Mouse (Mus musculus) stomach, embryonic 16.5 days (tissue): ENCODE measurements around the gene Trpm5. TPM values are rescaled to one million over a fixed set of nuclear protein-coding genes. Genes with fewer than 3 reads are reported as not detected.

Experiments used
- ATAC-seq: fragments of 200-750 bp; cut with Nextera tagmentation; 2 replicates; pipeline ENCODE4 v1.8.0; 2017; ENCODE audit warnings: moderate number of reproducible peaks, moderate TSS enrichment; ENCODE audit not compliant: insufficient read depth, low FRiP score
- H3K27ac ChIP-seq: fragments of 300-500 bp; sonication (generic); 2 replicates; pipeline ENCODE4 v1.5.1; 2014; ENCODE audit warnings: low read length
- H3K27me3 ChIP-seq: fragments of 300-500 bp; sonication (generic); 2 replicates; pipeline ENCODE4 v1.6.1; 2014; ENCODE audit warnings: low read length, control low read depth, mixed read lengths; ENCODE audit not compliant: control insufficient read depth, insufficient read depth
- H3K36me3 ChIP-seq: fragments of 300-500 bp; sonication (generic); 2 replicates; pipeline ENCODE4 v1.6.1; 2014; ENCODE audit warnings: low read length; ENCODE audit not compliant: control insufficient read depth, insufficient read depth
- H3K4me1 ChIP-seq: fragments of 300-500 bp; sonication (generic); 2 replicates; pipeline ENCODE4 v1.6.1; 2014; ENCODE audit warnings: low read length, control low read depth, mixed read lengths; ENCODE audit not compliant: control insufficient read depth, insufficient read depth
- H3K4me2 ChIP-seq: fragments of 300-500 bp; sonication (generic); 2 replicates; pipeline ENCODE4 v1.6.1; 2014; ENCODE audit warnings: low read depth, low read length, mixed read lengths
- H3K4me3 ChIP-seq: fragments of 300-500 bp; sonication (generic); replicated peaks from 2 replicates; pipeline ENCODE4 v1.5.1; 2014; ENCODE audit warnings: mild to moderate bottlenecking, low read length
- H3K9ac ChIP-seq: fragments of 300-500 bp; sonication (generic); 2 replicates; pipeline ENCODE4 v1.6.1; 2014; ENCODE audit warnings: low read length
- H3K9me3 ChIP-seq: fragments of 300-500 bp; sonication (generic); replicated peaks from 2 replicates; pipeline ENCODE4 v1.6.1; 2016; ENCODE audit warnings: low read length, control low read depth; ENCODE audit not compliant: control insufficient read depth
- WGBS: fragments of 180-500 bp; shearing (Covaris S2); extraction: QIAGEN DNeasy Blood & Tissue Kit; methylation state at CpG from one replicate; pipeline ENCODE4 v1.1.7; 2014; 5-methylcytosine and 5-hydroxymethylcytosine counted together
- polyA plus RNA-seq: library from polyadenylated mRNA; unstranded; fragments of >200 nt; fragmentation: Nextera tagmentation; extraction: Ambion mirVana; gene quantifications from 2 replicates; pipeline ENCODE4 v1.2.1, GENCODE M21; 2015

Gene Trpm5
- polyA plus RNA-seq, 1 experiment from 2014 or later: 18.5 TPM

- ATAC-seq: no peak
- WGBS: 85% methylated on average over 2 of the region's 2 CpGs
- H3K36me3 ChIP-seq: no peaks in the 10 kb centered on the region
- H3K4me1 ChIP-seq: no peaks in the 10 kb centered on the region
- H3K27me3 ChIP-seq: no peaks in the 10 kb centered on the region
- H3K27ac ChIP-seq: no peak overlapping the region
- H3K4me3 ChIP-seq: no peak overlapping the region
- no peak overlapping the region for H3K4me2 ChIP-seq
- no peaks in the 10 kb centered on the region for H3K9me3 ChIP-seq
- H3K9ac ChIP-seq: no peak overlapping the region
Measured at GRCm38 (mm10) chr7:143034112-143034511, 60.3 kb downstream of the Trpm5 start.

GRCm38 (mm10) chr7:143033581-143033980 is 60.9 kb downstream of the Trpm5 start:
- no peaks in the 10 kb centered on the region for H3K36me3 ChIP-seq
- no peak for ATAC-seq
- no peaks in the 10 kb centered on the region for H3K4me1 ChIP-seq
- no peaks in the 10 kb centered on the region for H3K27me3 ChIP-seq
- no peaks in the 10 kb centered on the region for H3K9me3 ChIP-seq
- H3K4me2 ChIP-seq: no peak overlapping the region
- no peak overlapping the region for H3K4me3 ChIP-seq
- H3K27ac ChIP-seq: no peak overlapping the region
- no peak overlapping the region for H3K9ac ChIP-seq
- WGBS: 80% methylated on average over 4 of the region's 4 CpGs

DNA sequence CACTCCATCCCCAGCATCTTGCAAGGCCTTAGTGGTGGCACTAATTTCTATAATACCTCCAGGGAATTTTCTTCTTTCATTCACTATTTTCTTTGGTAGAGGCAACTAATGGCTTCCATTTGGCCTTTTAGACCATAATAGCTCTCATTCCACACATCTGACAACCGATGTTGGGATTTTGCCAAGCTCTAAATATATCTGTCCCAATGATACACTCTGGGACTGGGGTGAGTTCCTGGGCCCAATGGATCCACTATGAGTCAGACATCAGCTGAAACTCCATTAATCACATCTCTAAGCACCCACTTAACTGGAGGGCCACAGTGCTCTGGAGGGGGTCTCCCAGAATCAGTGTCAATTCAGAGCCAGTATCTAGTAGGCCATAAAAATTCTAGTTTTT is 62.6 kb downstream of the Trpm5 start:
- Histone ChIP-seq H3K27me3 (no peaks in the 10 kb centered on the region), H3K4me2 (no peak overlapping the region), H3K27ac (no peak overlapping the region), H3K4me3 (no peak overlapping the region), H3K36me3 (no peaks in the 10 kb centered on the region), H3K9me3 (no peaks in the 10 kb centered on the region), H3K9ac (no peak overlapping the region), H3K4me1 (0 out of 2 replicates have a peak, but pooled peaks cover 7% of the 10 kb centered on the region)
- 39% methylated on average over 1 of the region's 1 CpGs for WGBS
- no peak for ATAC-seq

- H3K9ac ChIP-seq: no peak overlapping the region
- no peaks in the 10 kb centered on the region for H3K27me3 ChIP-seq
- H3K36me3 ChIP-seq: no peaks in the 10 kb centered on the region
- no peak overlapping the region for H3K4me3 ChIP-seq
- no peak for ATAC-seq
- H3K9me3 ChIP-seq: no peaks in the 10 kb centered on the region
- H3K4me2 ChIP-seq: no peak overlapping the region
- 73% methylated on average over 4 of the region's 4 CpGs for WGBS
- H3K27ac ChIP-seq: peak overlapping the region; percentile 50; the same call in 1 of the 2 replicates
- H3K4me1 ChIP-seq: 0 out of 2 replicates have a peak, but pooled peaks cover 7% of the 10 kb centered on the region
Measured at GRCm38 (mm10) chr7:143027196-143027595, 67.2 kb downstream of the Trpm5 start.

- 85% methylated on average over 3 of the region's 3 CpGs for WGBS
Measured at GRCm38 (mm10) chr7:143025496-143025895, 68.9 kb downstream of the Trpm5 start.

GRCm38 (mm10) chr7:143024293-143024692 is 70.1 kb downstream of the Trpm5 start:
- 84% methylated on average over 1 of the region's 1 CpGs for WGBS
- Histone ChIP-seq H3K4me1 (0 out of 2 replicates have a peak, but pooled peaks cover 11% of the 10 kb centered on the region), H3K36me3 (no peaks in the 10 kb centered on the region), H3K9me3 (no peaks in the 10 kb centered on the region), H3K27ac (no peak overlapping the region), H3K4me2 (no peak overlapping the region), H3K9ac (no peak overlapping the region), H3K4me3 (no peak overlapping the region), H3K27me3 (no peaks in the 10 kb centered on the region)
- ATAC-seq: no peak

More at GRCm38 (mm10) chr7:143025496-143025895, 68.9 kb downstream of the Trpm5 start:
- no peaks in the 10 kb centered on the region for H3K36me3 ChIP-seq
- no peak for ATAC-seq
- no peak overlapping the region for H3K27ac ChIP-seq
- no peaks in the 10 kb centered on the region for H3K9me3 ChIP-seq
- no peak overlapping the region for H3K4me3 ChIP-seq
- H3K4me2 ChIP-seq: no peak overlapping the region
- H3K4me1 ChIP-seq: 0 out of 2 replicates have a peak, but pooled peaks cover 11% of the 10 kb centered on the region
- H3K27me3 ChIP-seq: no peaks in the 10 kb centered on the region
- no peak overlapping the region for H3K9ac ChIP-seq

GRCm38 (mm10) chr7:143023499-143023898 is 70.9 kb downstream of the Trpm5 start:
- Histone ChIP-seq H3K4me3 (no peak overlapping the region), H3K4me1 (0 out of 2 replicates have a peak, but pooled peaks cover 11% of the 10 kb centered on the region), H3K9ac (no peak overlapping the region), H3K36me3 (no peaks in the 10 kb centered on the region), H3K27me3 (no peaks in the 10 kb centered on the region), H3K4me2 (no peak overlapping the region), H3K9me3 (no peaks in the 10 kb centered on the region), H3K27ac (no peak overlapping the region)
- WGBS: 82% methylated on average over 2 of the region's 2 CpGs
- no peak for ATAC-seq

DNA sequence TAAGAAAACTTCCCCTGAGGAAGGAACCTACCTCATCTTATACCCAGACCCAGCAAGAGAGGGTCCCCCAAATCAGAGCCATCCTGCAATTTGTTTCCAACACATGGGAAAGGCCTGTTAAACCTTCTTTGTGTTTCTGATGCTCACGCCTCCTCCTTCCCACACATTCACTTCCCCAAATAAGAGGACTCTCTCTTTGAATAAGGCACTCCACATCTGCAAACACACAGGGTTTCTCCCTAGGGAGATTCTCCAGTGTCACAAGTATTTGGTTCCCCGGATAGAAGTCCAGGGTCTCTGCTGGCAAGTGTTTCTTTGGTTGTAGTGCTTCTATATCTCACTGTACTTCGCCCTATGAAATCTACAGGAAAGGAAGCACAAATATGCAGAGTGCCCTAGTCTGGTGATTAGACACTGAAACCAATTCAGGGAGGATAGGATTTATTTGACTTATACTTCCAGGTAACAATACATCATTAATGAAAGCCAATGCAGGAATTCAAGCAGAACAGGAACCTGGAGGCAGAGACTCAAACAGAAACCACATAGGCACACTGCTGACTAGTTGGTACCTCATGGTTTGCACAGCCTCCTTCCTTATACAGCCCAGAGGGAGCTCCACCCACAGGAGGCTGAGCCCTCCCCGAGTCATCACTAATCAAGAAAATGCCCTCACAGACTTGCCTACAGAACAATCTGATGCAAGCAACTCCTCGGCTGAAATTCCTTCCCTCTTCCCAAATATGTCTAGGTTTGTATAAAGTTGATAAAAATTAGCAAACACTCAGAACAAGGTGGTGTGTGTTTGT is 72.9 kb downstream of the Trpm5 start:
- Histone ChIP-seq H3K9me3 (no peaks in the 10 kb centered on the region), H3K4me3 (no peak overlapping the region), H3K4me2 (no peak overlapping the region), H3K27me3 (no peaks in the 10 kb centered on the region), H3K36me3 (no peaks in the 10 kb centered on the region), H3K27ac (peak overlapping the region; percentile 65), H3K9ac (no peak overlapping the region), H3K4me1 (peaks cover 12% of the 10 kb centered on the region; the same call in 1 of the 2 replicates)
- 50% methylated on average over 5 of the region's 5 CpGs for WGBS
- ATAC-seq: peak; percentile 85

DNA sequence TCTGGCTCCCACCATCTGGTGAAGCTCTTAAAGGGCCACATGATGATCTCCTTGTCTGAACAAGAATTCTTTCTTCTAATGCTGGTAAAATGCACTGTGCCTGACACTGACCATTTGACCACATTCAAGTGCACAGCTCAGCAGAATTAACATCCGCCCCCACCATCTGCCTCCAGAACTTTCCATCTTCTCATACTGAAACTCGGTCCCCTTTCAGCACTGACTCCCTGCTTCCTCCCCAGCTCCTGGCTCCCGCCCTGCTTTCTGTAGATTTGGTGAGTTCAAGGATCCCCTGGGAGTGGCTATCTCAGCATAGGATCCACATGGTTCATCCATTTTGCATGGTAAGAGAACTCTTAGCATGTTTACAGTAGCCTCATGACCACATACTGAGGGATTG is 73.7 kb downstream of the Trpm5 start:
- ATAC-seq: no peak
- peaks cover 20% of the 10 kb centered on the region for H3K4me1 ChIP-seq
- H3K27me3 ChIP-seq: no peaks in the 10 kb centered on the region
- H3K36me3 ChIP-seq: no peaks in the 10 kb centered on the region
- no peak overlapping the region for H3K9ac ChIP-seq
- WGBS: 73% methylated on average over 3 of the region's 3 CpGs
- H3K9me3 ChIP-seq: no peaks in the 10 kb centered on the region
- no peak overlapping the region for H3K4me3 ChIP-seq
- H3K27ac ChIP-seq: peak overlapping the region; percentile 65; the same call in 1 of the 2 replicates
- H3K4me2 ChIP-seq: no peak overlapping the region
